ENCODE assay signal across 8 mouse cellular contexts in the genomic region with DNA sequence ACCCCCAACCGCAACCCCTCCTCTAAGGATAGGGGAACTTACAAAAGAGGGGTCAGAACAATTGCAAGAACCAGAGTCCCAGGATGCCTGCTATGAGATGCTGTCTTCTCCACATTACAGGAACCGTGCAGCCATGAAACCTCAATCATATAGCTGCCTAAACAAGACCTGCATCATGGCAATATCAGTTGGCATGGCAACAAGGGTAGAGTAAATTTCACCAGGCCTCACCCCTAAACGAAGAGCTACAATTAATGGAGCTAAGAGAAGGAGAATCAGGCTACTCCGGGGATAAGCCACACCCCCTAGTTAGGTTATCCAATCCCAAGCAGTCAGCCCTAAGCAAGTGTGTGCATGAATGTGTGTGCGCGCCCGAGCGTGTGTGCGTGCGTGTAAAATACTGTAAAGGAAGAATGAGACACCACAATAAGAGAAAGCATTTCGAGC.
DNase-seq lines count a peak whose midpoint lies in the region; ATAC-seq and TF ChIP-seq lines count a peak whose summit lies in the region.

No protein-coding gene starts in this region.

- no peaks in the 10 kb centered on the region for H3K27me3 ChIP-seq in cerebellum, adult 2 months (ENCODE audit: control insufficient read depth, insufficient read depth, low read length)
- H3K27me3 ChIP-seq in embryonic facial prominence, embryonic 12.5 days, result no peaks in the 10 kb centered on the region
- no peaks in the 10 kb centered on the region for H3K27me3 ChIP-seq in intestine, postnatal 0 days (replicated peaks; ENCODE audit: control insufficient read depth, insufficient read depth, low read length)

- no peak for TF ChIP-seq CTCF in cerebellum, adult 2 months (IDR thresholded peaks at IDR 0.05; ENCODE audit: borderline replicate concordance, insufficient read depth, low read depth, low read length)
- no peak for TF ChIP-seq CTCF in intestine, postnatal 0 days (IDR thresholded peaks at IDR 0.05; ENCODE audit: low read depth)

- no peak for DNase-seq in cerebellum, adult 2 months
- DNase-seq in cerebellum, adult 9-11 months, result no peak
- peak; percentile 21 to 30 for DNase-seq in B cell, adult 2 months
- DNase-seq in naive thymus-derived CD4-positive, alpha-beta T cell, adult 2 months (ENCODE audit: low read depth), result peak; percentile 70
- no peak for DNase-seq in left cerebral cortex, postnatal 36 days (ENCODE audit: low spot score in 2 of 2)
- DNase-seq in gastrocnemius, postnatal 25 days, result no peak

- 28% methylated on average over 11 of the region's 11 CpGs for WGBS in cerebellum, adult 2 months
- 36% methylated on average over 11 of the region's 11 CpGs for WGBS in embryonic facial prominence, embryonic 12.5 days
- WGBS in intestine, postnatal 0 days, result 22% methylated on average over 11 of the region's 11 CpGs

- no peak for ATAC-seq in embryonic facial prominence, embryonic 12.5 days (ENCODE audit: insufficient number of reproducible peaks, insufficient read depth, low FRiP score, low TSS enrichment)
- 0 out of 2 replicates have a peak, but pooled peaks have one; percentile 44 for ATAC-seq in intestine, postnatal 0 days

- no peaks in the 10 kb centered on the region for H3K36me3 ChIP-seq in embryonic facial prominence, embryonic 12.5 days
- no peaks in the 10 kb centered on the region for H3K36me3 ChIP-seq in intestine, postnatal 0 days (ENCODE audit: control insufficient read depth, insufficient read depth)

- H3K4me1 ChIP-seq in cerebellum, adult 2 months (ENCODE audit: control insufficient read depth, insufficient read depth, low read length), result no peaks in the 10 kb centered on the region
- peaks cover 38% of the 10 kb centered on the region for H3K4me1 ChIP-seq in embryonic facial prominence, embryonic 12.5 days
- no peaks in the 10 kb centered on the region for H3K4me1 ChIP-seq in intestine, postnatal 0 days (replicated peaks; ENCODE audit: control insufficient read depth, insufficient read depth, low read length)

- no peak overlapping the region for H3K27ac ChIP-seq in cerebellum, adult 2 months (ENCODE audit: insufficient read depth, low read length)
- no peak overlapping the region for H3K27ac ChIP-seq in embryonic facial prominence, embryonic 12.5 days
- no peak overlapping the region for H3K27ac ChIP-seq in intestine, postnatal 0 days (ENCODE audit: low read depth, low read length)

- H3K9me3 ChIP-seq in embryonic facial prominence, embryonic 12.5 days, result no peaks in the 10 kb centered on the region
- H3K9me3 ChIP-seq in intestine, postnatal 0 days (ENCODE audit: control insufficient read depth), result no peaks in the 10 kb centered on the region

- H3K9ac ChIP-seq in embryonic facial prominence, embryonic 12.5 days, result peak overlapping the region; percentile 4; the same call in 1 of the 2 replicates
- H3K9ac ChIP-seq in intestine, postnatal 0 days (ENCODE audit: low read depth, low read length), result no peak overlapping the region

- intact Hi-C loops in left cerebral cortex, postnatal 36 days (cut with DNase I), result no loop called here

- no peak for TF ChIP-seq POLR2A in cerebellum, adult 2 months (IDR thresholded peaks at IDR 0.05; ENCODE audit: borderline replicate concordance, insufficient read depth, low read length)

- peak overlapping the region; percentile 22 for H3K4me3 ChIP-seq in cerebellum, adult 2 months (replicated peaks; ENCODE audit: insufficient read depth, low read depth, low read length)
- 0 out of 2 replicates have a peak overlapping the region, but pooled peaks have one; percentile 4 for H3K4me3 ChIP-seq in embryonic facial prominence, embryonic 12.5 days
- peak overlapping the region; percentile 22; the same call in 1 of the 2 replicates for H3K4me3 ChIP-seq in intestine, postnatal 0 days (ENCODE audit: low read depth, low read length)

- H3K4me2 ChIP-seq in embryonic facial prominence, embryonic 12.5 days (replicated peaks), result peak overlapping the region; percentile 36
- H3K4me2 ChIP-seq in intestine, postnatal 0 days (replicated peaks; ENCODE audit: low read depth), result peak overlapping the region; percentile 62

Comparison
In these comparisons a context has a peak if more than half of its experiments do, and no peak if none do; other contexts are left out.
1. DNase-seq: peak in B cell, adult 2 months (2 of 2) and naive thymus-derived CD4-positive, alpha-beta T cell, adult 2 months (single experiment); none in cerebellum, adult 2 months (0 of 2), cerebellum, adult 9-11 months (single experiment), left cerebral cortex, postnatal 36 days (0 of 2) and gastrocnemius, postnatal 25 days (single experiment).
2. Peak in every context shown above with its lines, with median percentiles within 50 percentile points of each other: H3K4me3 ChIP-seq.